In genomic region chr7:79388671-79389206, GRCm38 (mm10) we compare ENCODE assay signal across 17 mouse cellular contexts. TPM values are rescaled to one million over a fixed set of nuclear protein-coding genes. Genes with fewer than 3 reads are reported as not detected.
A peak's percentile ranks its signal among the peaks of the same experiment; 100 is the strongest.
DNase-seq lines count a peak whose midpoint lies in the region; ATAC-seq lines count a peak whose summit lies in the region.
"Had no signal": no experiment of that assay in that cellular context is flagged by ENCODE, and none has a peak within 500 bp of the region (broad histone marks: within the 10 kb centered on the region; RNA-seq: fewer than 3 reads in every experiment).

No protein-coding gene starts in this region.

- no peaks in the 10 kb centered on the region for H3K27me3 ChIP-seq in forebrain, embryonic 11.5 days (ENCODE audit: control insufficient read depth, insufficient read depth, low read length)
- no peaks in the 10 kb centered on the region for H3K27me3 ChIP-seq in forebrain, embryonic 16.5 days (replicated peaks; ENCODE audit: control insufficient read depth, insufficient read depth, low read length)
- no peaks in the 10 kb centered on the region for H3K27me3 ChIP-seq in neural tube, embryonic 12.5 days (replicated peaks)
- H3K27me3 ChIP-seq in limb, embryonic 11.5 days (ENCODE audit: control insufficient read depth, insufficient read depth, low read length), result no peaks in the 10 kb centered on the region
- H3K27me3 ChIP-seq: heart, embryonic 12.5 days had no signal

- H3K4me1 ChIP-seq in forebrain, embryonic 11.5 days (replicated peaks; ENCODE audit: control insufficient read depth, insufficient read depth, low read length), result peaks cover 11% of the 10 kb centered on the region; the same call in 1 of the 2 replicates
- H3K4me1 ChIP-seq in forebrain, embryonic 16.5 days (replicated peaks; ENCODE audit: control insufficient read depth, insufficient read depth, low read length), result peaks cover 17% of the 10 kb centered on the region
- peaks cover 18% of the 10 kb centered on the region for H3K4me1 ChIP-seq in neural tube, embryonic 12.5 days
- no peaks in the 10 kb centered on the region; the same call in 1 of the 2 replicates for H3K4me1 ChIP-seq in limb, embryonic 11.5 days (ENCODE audit: control insufficient read depth, insufficient read depth, low read length)

- H3K4me3 ChIP-seq in forebrain, embryonic 11.5 days (ENCODE audit: low read depth, low read length), result no peak overlapping the region
- no peak overlapping the region for H3K4me3 ChIP-seq in forebrain, embryonic 16.5 days (replicated peaks; ENCODE audit: low read length)
- H3K4me3 ChIP-seq in neural tube, embryonic 12.5 days, result no peak overlapping the region
- no peak overlapping the region for H3K4me3 ChIP-seq in limb, embryonic 11.5 days (ENCODE audit: low read depth, low read length)
- H3K4me3 ChIP-seq: heart, embryonic 12.5 days; left cerebral cortex, adult 2 months; liver, embryonic 12.5 days had no signal

- WGBS in forebrain, embryonic 11.5 days, result 59% methylated on average over 7 of the region's 7 CpGs
- WGBS in forebrain, embryonic 16.5 days, result 56% methylated on average over 7 of the region's 7 CpGs
- WGBS in neural tube, embryonic 12.5 days, result 73% methylated on average over 7 of the region's 7 CpGs
- 75% methylated on average over 7 of the region's 7 CpGs for WGBS in limb, embryonic 11.5 days

- no peak overlapping the region for H3K27ac ChIP-seq in forebrain, embryonic 11.5 days (ENCODE audit: low read depth, low read length)
- H3K27ac ChIP-seq in forebrain, embryonic 16.5 days (ENCODE audit: low read length), result no peak overlapping the region
- no peak overlapping the region for H3K27ac ChIP-seq in neural tube, embryonic 12.5 days
- 0 out of 2 replicates have a peak overlapping the region, but pooled peaks have one; percentile 56 for H3K27ac ChIP-seq in limb, embryonic 11.5 days (replicated peaks; ENCODE audit: low read depth, low read length)
- H3K27ac ChIP-seq: left cerebral cortex, adult 2 months; liver, embryonic 12.5 days; stomach, postnatal 0 days had no signal

- H3K9ac ChIP-seq in forebrain, embryonic 11.5 days (ENCODE audit: low read length), result no peak overlapping the region
- H3K9ac ChIP-seq in forebrain, embryonic 16.5 days (replicated peaks; ENCODE audit: low read depth, low read length), result no peak overlapping the region
- H3K9ac ChIP-seq in neural tube, embryonic 12.5 days, result 0 out of 2 replicates have a peak overlapping the region, but pooled peaks have one; percentile 13
- no peak overlapping the region for H3K9ac ChIP-seq in limb, embryonic 11.5 days (ENCODE audit: low read length)
- H3K9ac ChIP-seq: heart, embryonic 12.5 days; liver, embryonic 12.5 days had no signal

- peak; percentile 56 for DNase-seq in forebrain, embryonic 11.5 days (ENCODE audit: low spot score)
- no peak for DNase-seq in neural tube, embryonic 10.5 days (ENCODE audit: extremely low spot score, low spot score)
- peak; percentile 55 for DNase-seq in limb, embryonic 11.5 days (ENCODE audit: low spot score)
- DNase-seq in B cell, adult 2 months, result no peak
- DNase-seq in thymus, postnatal 4 days, result no peak
- no peak for DNase-seq in frontal cortex, postnatal 10 days (ENCODE audit: low spot score in 2 of 2)
- DNase-seq: cerebellum, adult 11 months; gastrocnemius, postnatal 25 days; kidney, adult 8-10 months had no signal

- H3K4me2 ChIP-seq in forebrain, embryonic 11.5 days (ENCODE audit: low read depth, low read length, severe bottlenecking), result no peak overlapping the region
- no peak overlapping the region for H3K4me2 ChIP-seq in forebrain, embryonic 16.5 days (ENCODE audit: low read length)
- H3K4me2 ChIP-seq in neural tube, embryonic 12.5 days (replicated peaks), result no peak overlapping the region
- H3K4me2 ChIP-seq in limb, embryonic 11.5 days (ENCODE audit: low read depth, severe bottlenecking), result no peak overlapping the region
- H3K4me2 ChIP-seq: heart, embryonic 12.5 days; liver, embryonic 12.5 days had no signal

- H3K9me3 ChIP-seq in forebrain, embryonic 11.5 days (ENCODE audit: control insufficient read depth, low read length), result no peaks in the 10 kb centered on the region
- H3K9me3 ChIP-seq in forebrain, embryonic 16.5 days (ENCODE audit: control insufficient read depth, low read length), result no peaks in the 10 kb centered on the region
- no peaks in the 10 kb centered on the region for H3K9me3 ChIP-seq in neural tube, embryonic 12.5 days
- H3K9me3 ChIP-seq in limb, embryonic 11.5 days (ENCODE audit: control insufficient read depth, low read length), result no peaks in the 10 kb centered on the region
- H3K9me3 ChIP-seq: heart, embryonic 12.5 days; liver, embryonic 12.5 days had no signal

- no peak for ATAC-seq in forebrain, embryonic 11.5 days (replicated peaks; ENCODE audit: low FRiP score)
- ATAC-seq in forebrain, embryonic 16.5 days, result no peak
- no peak for ATAC-seq in neural tube, embryonic 12.5 days (ENCODE audit: low FRiP score, low read depth)
- no peak for ATAC-seq in limb, embryonic 11.5 days (ENCODE audit: insufficient number of reproducible peaks, low FRiP score, low TSS enrichment, low read depth)
- ATAC-seq: liver, embryonic 12.5 days; lung, postnatal 0 days had no signal

- no peaks in the 10 kb centered on the region for H3K36me3 ChIP-seq in forebrain, embryonic 11.5 days (ENCODE audit: control insufficient read depth, insufficient read depth, low read length)
- H3K36me3 ChIP-seq in forebrain, embryonic 16.5 days (ENCODE audit: control insufficient read depth, insufficient read depth), result no peaks in the 10 kb centered on the region
- H3K36me3 ChIP-seq in neural tube, embryonic 12.5 days, result no peaks in the 10 kb centered on the region
- H3K36me3 ChIP-seq in limb, embryonic 11.5 days (ENCODE audit: control insufficient read depth, insufficient read depth, low read length), result no peaks in the 10 kb centered on the region
- H3K36me3 ChIP-seq: heart, embryonic 12.5 days; liver, embryonic 12.5 days had no signal

RNA-seq across cellular contexts. Expression of gene Rlbp1, which starts 1.9 kb away (rescaled TPM):
- polyA plus RNA-seq in forebrain, embryonic 11.5 days (2014; fragmentation: Nextera tagmentation; extraction: Ambion mirVana), result 3.0 and 3.5 TPM in 2 replicates
- 71.6 and 94.9 TPM in 2 replicates for polyA plus RNA-seq in forebrain, embryonic 16.5 days (2015; fragmentation: Nextera tagmentation; extraction: Ambion mirVana)
- 4.7 and 5.0 TPM in 2 replicates for polyA plus RNA-seq in neural tube, embryonic 12.5 days (2016; fragmentation: Nextera tagmentation; extraction: Ambion mirVana)
- 0.33 and 0.55 TPM in 2 replicates for polyA plus RNA-seq in limb, embryonic 11.5 days (2014; fragmentation: Nextera tagmentation; extraction: Ambion mirVana)
- polyA plus RNA-seq: heart, embryonic 12.5 days; spleen, adult 2 months had no signal

RNA-seq across cellular contexts. Expression of gene Fanci, which starts 3.0 kb away (rescaled TPM):
- polyA plus RNA-seq in forebrain, embryonic 11.5 days (2014; fragmentation: Nextera tagmentation; extraction: Ambion mirVana), result 23.0 and 24.0 TPM in 2 replicates
- 6.6 and 6.9 TPM in 2 replicates for polyA plus RNA-seq in forebrain, embryonic 16.5 days (2015; fragmentation: Nextera tagmentation; extraction: Ambion mirVana)
- polyA plus RNA-seq in neural tube, embryonic 12.5 days (2016; fragmentation: Nextera tagmentation; extraction: Ambion mirVana), result 9.7 and 10.2 TPM in 2 replicates
- 17.7 and 22.1 TPM in 2 replicates for polyA plus RNA-seq in limb, embryonic 11.5 days (2014; fragmentation: Nextera tagmentation; extraction: Ambion mirVana)

Comparison
In these comparisons a context has a peak if more than half of its experiments do, and no peak if none do; other contexts are left out.
1. RNA of gene Rlbp1, which starts 1.9 kb away (polyA plus RNA-seq): 71.6 to 94.9 TPM in forebrain, embryonic 16.5 days; 4.7 to 5.0 TPM in neural tube, embryonic 12.5 days, 3.0 to 3.5 TPM in forebrain, embryonic 11.5 days and 0.33 to 0.55 TPM in limb, embryonic 11.5 days; every median in the first group is over 10 times any median in the second.
2. DNase-seq: peak in forebrain, embryonic 11.5 days (single experiment) and limb, embryonic 11.5 days (single experiment); none in neural tube, embryonic 10.5 days (single experiment), B cell, adult 2 months (0 of 2), thymus, postnatal 4 days (single experiment) and frontal cortex, postnatal 10 days (0 of 2).